Mouse (Mus musculus) lung, embryonic 14.5 days (tissue): ENCODE measurements at regions not wholly inside any gene's neighbourhood (a gene's known extent, or its start where the extent isn't known, plus 50 kb on each side); places are given as distances from the start of the nearest gene placed in this dataset.

Experiments used
- ATAC-seq: fragments of 200-750 bp; cut with Nextera tagmentation; 2 replicates; pipeline ENCODE4 v1.8.0; 2017; ENCODE audit warnings: mild to moderate bottlenecking, moderate TSS enrichment, moderate library complexity; ENCODE audit not compliant: insufficient read depth
- DNase-seq: peaks from one replicate; pipeline ENCODE4 v3.0.0-alpha.2; 2015
- H3K27ac ChIP-seq: fragments of 300-500 bp; sonication (generic); 2 replicates; pipeline ENCODE4 v1.5.1; 2014; ENCODE audit warnings: low read depth, mild to moderate bottlenecking, moderate library complexity
- H3K27me3 ChIP-seq: fragments of 300-500 bp; sonication (generic); 2 replicates; pipeline ENCODE4 v1.6.1; 2014; ENCODE audit warnings: low read length, control low read depth; ENCODE audit not compliant: insufficient read depth
- H3K36me3 ChIP-seq: fragments of 300-500 bp; sonication (generic); 2 replicates; pipeline ENCODE4 v1.6.1; 2014; ENCODE audit warnings: control low read depth; ENCODE audit not compliant: insufficient read depth
- H3K4me1 ChIP-seq: fragments of 300-500 bp; sonication (generic); 2 replicates; pipeline ENCODE4 v1.6.1; 2014; ENCODE audit warnings: antibody characterized with exemption, control low read depth; ENCODE audit not compliant: insufficient read depth
- H3K4me2 ChIP-seq: fragments of 300-500 bp; sonication (generic); 2 replicates; pipeline ENCODE4 v1.6.1; 2014; ENCODE audit warnings: mild to moderate bottlenecking
- H3K4me3 ChIP-seq: fragments of 300-500 bp; sonication (generic); 2 replicates; pipeline ENCODE4 v1.5.1; 2014; ENCODE audit warnings: low read depth, low read length
- H3K9ac ChIP-seq: fragments of 300-500 bp; sonication (generic); 2 replicates; pipeline ENCODE4 v1.6.1; 2014
- H3K9me3 ChIP-seq: fragments of 300-500 bp; sonication (generic); 2 replicates; pipeline ENCODE4 v1.6.1; 2016; ENCODE audit warnings: low read depth, low read length, control low read depth
- CTCF ChIP-seq: IDR thresholded peaks from 2 replicates; pipeline ENCODE4 v1.5.1; 2016; ENCODE audit warnings: antibody characterized with exemption, low read depth
- WGBS: fragments of 180-500 bp; shearing (Covaris S2); extraction: QIAGEN DNeasy Blood & Tissue Kit; methylation state at CpG from one replicate; pipeline ENCODE4 v1.1.7; 2014; 5-methylcytosine and 5-hydroxymethylcytosine counted together

- Histone ChIP-seq H3K4me3 (no peak overlapping the region), H3K4me1 (0 out of 2 replicates have a peak, but pooled peaks cover 2% of the 10 kb centered on the region), H3K4me2 (no peak overlapping the region), H3K27me3 (no peaks in the 10 kb centered on the region), H3K9ac (no peak overlapping the region), H3K36me3 (no peaks in the 10 kb centered on the region), H3K27ac (no peak overlapping the region), H3K9me3 (no peaks in the 10 kb centered on the region)
- 0 out of 2 replicates have a peak, but pooled peaks have one; percentile 43 for ATAC-seq
- 56% methylated on average over 7 of the region's 7 CpGs for WGBS
- peak; percentile 69 for DNase-seq
- TF ChIP-seq CTCF: no peak
Observed at GRCm38 (mm10) chr11:109029894-109030293, 109.7 kb downstream of the Axin2 start.

GRCm38 (mm10) chr11:109014806-109015205, 94.7 kb downstream of the Axin2 start:
- ATAC-seq: no peak
- peak; percentile 43 for DNase-seq
- Histone ChIP-seq H3K27ac (no peak overlapping the region), H3K36me3 (no peaks in the 10 kb centered on the region), H3K4me3 (no peak overlapping the region), H3K9me3 (no peaks in the 10 kb centered on the region), H3K4me2 (no peak overlapping the region), H3K4me1 (no peaks in the 10 kb centered on the region), H3K9ac (no peak overlapping the region), H3K27me3 (no peaks in the 10 kb centered on the region)
- TF ChIP-seq CTCF: no peak
- 29% methylated on average over 7 of the region's 7 CpGs for WGBS

- no peak overlapping the region for H3K4me3 ChIP-seq
- H3K27ac ChIP-seq: no peak overlapping the region
- no peak for ATAC-seq
- no peak overlapping the region for H3K4me2 ChIP-seq
- H3K36me3 ChIP-seq: no peaks in the 10 kb centered on the region
- no peak for DNase-seq
- H3K4me1 ChIP-seq: no peaks in the 10 kb centered on the region
- no peaks in the 10 kb centered on the region for H3K9me3 ChIP-seq
- no peaks in the 10 kb centered on the region for H3K27me3 ChIP-seq
- 93% methylated on average over 6 of the region's 6 CpGs for WGBS
- no peak for TF ChIP-seq CTCF
- no peak overlapping the region for H3K9ac ChIP-seq
Observed at GRCm38 (mm10) chr11:109011161-109011560, 91.0 kb downstream of the Axin2 start.

GRCm38 (mm10) chr11:109008872-109009271, 88.7 kb downstream of the Axin2 start:
- no peak overlapping the region for H3K27ac ChIP-seq
- no peak overlapping the region for H3K4me2 ChIP-seq
- WGBS: 31% methylated on average over 2 of the region's 2 CpGs
- DNase-seq (peak; percentile 41), ATAC-seq (no peak)
- no peaks in the 10 kb centered on the region for H3K4me1 ChIP-seq
- H3K27me3 ChIP-seq: no peaks in the 10 kb centered on the region
- no peak for TF ChIP-seq CTCF
- H3K9ac ChIP-seq: no peak overlapping the region
- H3K4me3 ChIP-seq: no peak overlapping the region
- no peaks in the 10 kb centered on the region for H3K9me3 ChIP-seq
- H3K36me3 ChIP-seq: no peaks in the 10 kb centered on the region

GRCm38 (mm10) chr11:109005681-109006080, 85.5 kb downstream of the Axin2 start:
- no peak overlapping the region for H3K27ac ChIP-seq
- no peak overlapping the region for H3K4me3 ChIP-seq
- DNase-seq (no peak), ATAC-seq (no peak)
- H3K4me2 ChIP-seq: no peak overlapping the region
- no peak overlapping the region for H3K9ac ChIP-seq
- TF ChIP-seq CTCF: no peak
- H3K36me3 ChIP-seq: no peaks in the 10 kb centered on the region
- no peaks in the 10 kb centered on the region for H3K4me1 ChIP-seq
- 96% methylated on average over 11 of the region's 11 CpGs for WGBS
- no peaks in the 10 kb centered on the region for H3K27me3 ChIP-seq
- no peaks in the 10 kb centered on the region; the same call in 1 of the 2 replicates for H3K9me3 ChIP-seq
